In genomic region chr7:99065920-99066319, GRCm38 (mm10) we compare ENCODE assay signal across 14 mouse cellular contexts.
A peak's percentile ranks its signal among the peaks of the same experiment; 100 is the strongest.
DNase-seq lines count a peak whose midpoint lies in the region; ATAC-seq lines count a peak whose summit lies in the region.
"Had no signal": no experiment of that assay in that cellular context is flagged by ENCODE, and none has a peak within 500 bp of the region (broad histone marks: within the 10 kb centered on the region; RNA-seq: fewer than 3 reads in every experiment).

No protein-coding gene starts in this region.

- ATAC-seq in heart, embryonic 13.5 days (ENCODE audit: extremely low read depth, insufficient number of reproducible peaks, low FRiP score, low TSS enrichment): no peak
- no peak for ATAC-seq in kidney, embryonic 16.5 days (ENCODE audit: low FRiP score, low TSS enrichment)
- ATAC-seq: forebrain, embryonic 13.5 days; inflammation-experienced regulatory T-cells, adult 6 months; liver, postnatal 0 days; midbrain, embryonic 15.5 days had no signal

- WGBS in heart, embryonic 13.5 days: 20% methylated on average over 2 of the region's 2 CpGs
- WGBS in kidney, embryonic 16.5 days: 6% methylated on average over 2 of the region's 2 CpGs

- H3K27ac ChIP-seq in heart, embryonic 13.5 days (replicated peaks): peak overlapping the region; percentile 16; the same call in 1 of the 2 replicates
- H3K27ac ChIP-seq in kidney, embryonic 16.5 days (ENCODE audit: low read length): peak overlapping the region; percentile 81
- H3K27ac ChIP-seq: forebrain, embryonic 13.5 days; limb, embryonic 15.5 days; midbrain, embryonic 15.5 days had no signal

- no peak overlapping the region for H3K9ac ChIP-seq in heart, embryonic 13.5 days
- no peak overlapping the region for H3K9ac ChIP-seq in kidney, embryonic 16.5 days (replicated peaks; ENCODE audit: low read length)
- H3K9ac ChIP-seq: limb, embryonic 15.5 days; liver, postnatal 0 days; midbrain, embryonic 15.5 days had no signal

- H3K9me3 ChIP-seq in heart, embryonic 13.5 days: no peaks in the 10 kb centered on the region
- no peaks in the 10 kb centered on the region for H3K9me3 ChIP-seq in kidney, embryonic 16.5 days (ENCODE audit: low read length)
- H3K9me3 ChIP-seq: forebrain, embryonic 13.5 days; limb, embryonic 15.5 days; midbrain, embryonic 15.5 days had no signal

- DNase-seq in heart, adult 9 months (ENCODE audit: low spot score in 2 of 2): no peak
- DNase-seq in kidney, adult 8-10 months: no peak
- peak; percentile 23 for DNase-seq in testis, postnatal 10 days (ENCODE audit: low spot score)
- DNase-seq in testis, postnatal 14 days (ENCODE audit: low spot score): no peak
- no peak for DNase-seq in cerebellum, postnatal 25 days
- no peak for DNase-seq in thymus, postnatal 36 days
- DNase-seq: cerebellum, adult 11 months; liver, postnatal 0 days had no signal

- peak overlapping the region; percentile 34; the same call in 1 of the 2 replicates for H3K4me2 ChIP-seq in heart, embryonic 13.5 days
- peak overlapping the region; percentile 41; the same call in 1 of the 2 replicates for H3K4me2 ChIP-seq in kidney, embryonic 16.5 days (replicated peaks; ENCODE audit: low read depth, low read length)
- H3K4me2 ChIP-seq: forebrain, embryonic 13.5 days; limb, embryonic 15.5 days; midbrain, embryonic 15.5 days had no signal

- no peak overlapping the region for H3K4me3 ChIP-seq in heart, embryonic 13.5 days
- H3K4me3 ChIP-seq in kidney, embryonic 16.5 days (ENCODE audit: low read length): no peak overlapping the region
- H3K4me3 ChIP-seq: forebrain, embryonic 13.5 days; limb, embryonic 15.5 days; midbrain, embryonic 15.5 days had no signal

- no peaks in the 10 kb centered on the region for H3K27me3 ChIP-seq in heart, embryonic 13.5 days (replicated peaks)
- no peaks in the 10 kb centered on the region for H3K27me3 ChIP-seq in kidney, embryonic 16.5 days (ENCODE audit: insufficient read depth, low read length)
- H3K27me3 ChIP-seq: forebrain, embryonic 13.5 days; limb, embryonic 15.5 days; midbrain, embryonic 15.5 days had no signal

- H3K4me1 ChIP-seq in heart, embryonic 13.5 days: peaks cover 43% of the 10 kb centered on the region
- peaks cover 18% of the 10 kb centered on the region for H3K4me1 ChIP-seq in kidney, embryonic 16.5 days (ENCODE audit: insufficient read depth, low read length)

- peaks cover 8% of the 10 kb centered on the region for H3K36me3 ChIP-seq in heart, embryonic 13.5 days
- H3K36me3 ChIP-seq in kidney, embryonic 16.5 days (ENCODE audit: insufficient read depth, low read length): no peaks in the 10 kb centered on the region
- H3K36me3 ChIP-seq: limb, embryonic 15.5 days; midbrain, embryonic 15.5 days had no signal
